Mouse (Mus musculus): ENCODE data around the gene Ccl17.

DNA sequence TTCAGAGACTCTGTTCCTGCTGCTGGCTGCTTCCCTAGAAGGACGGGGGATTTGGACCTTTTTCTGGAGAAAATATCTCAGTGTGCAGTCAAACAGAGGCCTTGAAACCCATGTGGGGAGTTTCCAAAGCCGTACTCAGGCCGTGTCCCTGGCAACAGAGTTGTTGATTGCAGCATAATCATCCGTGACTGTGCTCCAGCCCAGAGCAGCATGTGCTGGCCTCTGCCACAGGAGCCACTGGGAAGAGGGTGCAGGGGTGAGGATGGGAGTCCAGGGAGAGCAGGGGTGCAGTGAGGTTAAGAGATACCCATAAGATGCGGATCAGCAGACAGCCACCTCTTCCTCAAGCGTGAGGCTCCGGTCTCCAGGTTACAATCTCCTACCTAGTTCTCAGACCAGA, 2.7 kb upstream of the Ccl17 start:
- no peak for TF ChIP-seq CTCF (IDR thresholded peaks at IDR 0.05; ENCODE audit: low read depth, low read length)
- no peak for TF ChIP-seq POLR2A (IDR thresholded peaks at IDR 0.05; ENCODE audit: borderline replicate concordance, low read depth, low read length)
